Mouse (Mus musculus): ENCODE results near the gene Yjefn3. TPM values are rescaled to one million over a fixed set of nuclear protein-coding genes. Genes with fewer than 3 reads are reported as not detected.
A peak's percentile ranks its signal among the peaks of the same experiment; 100 is the strongest.

Gene Yjefn3
- total RNA-seq, 2 experiments from 2014 or later, result 7.8 to 10.2 TPM

DNA sequence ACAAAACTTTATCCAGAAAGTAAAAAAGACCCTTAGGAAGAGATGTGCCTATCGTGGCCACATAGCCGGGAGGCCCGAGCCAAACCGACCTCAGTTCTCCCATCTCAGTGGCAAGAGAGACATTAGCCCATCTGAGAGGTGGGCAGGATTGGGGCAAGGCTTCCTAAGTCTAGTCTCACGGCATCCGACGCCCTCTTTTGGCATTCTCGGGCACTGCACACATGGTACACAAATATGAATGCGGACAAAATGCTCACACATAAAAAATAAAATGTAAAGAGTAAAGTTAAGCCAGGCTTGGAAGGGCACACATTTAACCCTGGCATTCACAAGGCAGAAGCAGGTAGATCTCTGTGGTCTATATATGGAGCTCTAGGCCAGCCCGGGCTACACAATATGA, 48.6 kb downstream of the Yjefn3 start:
- intact Hi-C loops (cut with DNase I; ENCODE audit: low total_unique reads), result no loop called here
- DNase-seq, result no peak

DNA sequence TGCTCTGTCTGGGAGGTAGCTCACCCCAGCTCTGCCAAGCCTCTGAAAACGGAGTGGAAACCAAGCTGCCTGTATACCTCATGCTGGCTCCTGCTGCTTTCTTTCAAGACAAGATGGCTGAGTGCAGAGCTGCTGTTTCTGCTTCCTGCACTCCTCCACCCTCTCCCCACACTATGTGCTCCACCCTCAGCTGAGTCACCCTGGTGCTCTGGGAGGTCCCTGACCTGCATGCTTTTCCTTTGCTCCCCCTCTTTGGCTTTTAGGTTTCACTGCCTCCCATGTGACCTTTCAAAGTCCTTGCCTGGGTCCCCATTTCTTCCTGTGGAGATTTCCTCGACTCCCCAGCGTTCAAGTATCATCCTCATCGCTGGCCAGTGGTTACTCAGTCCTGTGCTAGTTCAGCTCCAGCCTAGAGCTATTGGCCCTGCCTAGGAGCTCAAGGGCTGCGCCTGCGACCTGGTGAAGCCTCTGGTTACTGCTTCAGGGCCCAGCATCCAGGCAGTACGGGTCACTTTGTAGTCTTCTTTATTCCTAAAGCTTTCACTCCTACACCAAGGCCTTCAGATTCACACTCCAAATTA, 51.5 kb downstream of the Yjefn3 start:
- no peak for DNase-seq
- intact Hi-C loops (cut with DNase I; ENCODE audit: low total_unique reads), result no loop called here

DNA sequence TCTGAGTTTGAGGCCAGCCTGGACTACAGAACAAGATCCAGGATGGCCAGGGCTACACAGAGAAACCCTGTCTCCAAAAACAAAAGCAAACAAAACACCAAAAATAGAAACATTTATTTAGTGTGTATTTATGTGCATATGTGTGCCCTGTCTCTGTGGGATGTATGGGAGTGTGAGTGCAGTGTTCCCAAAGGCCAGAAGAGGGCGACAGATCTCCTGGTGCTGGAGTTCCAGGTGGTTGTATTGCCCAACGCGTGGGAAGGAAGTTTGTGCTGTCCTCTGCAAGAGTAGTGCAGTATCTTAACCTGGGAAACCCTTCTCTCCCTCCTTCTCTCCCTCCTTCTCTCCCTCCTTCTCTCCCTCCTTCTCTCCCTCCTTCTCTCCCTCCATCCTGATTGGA, 52.6 kb downstream of the Yjefn3 start:
- intact Hi-C loops (cut with DNase I; ENCODE audit: low total_unique reads), result no loop called here
- DNase-seq, result no peak

DNA sequence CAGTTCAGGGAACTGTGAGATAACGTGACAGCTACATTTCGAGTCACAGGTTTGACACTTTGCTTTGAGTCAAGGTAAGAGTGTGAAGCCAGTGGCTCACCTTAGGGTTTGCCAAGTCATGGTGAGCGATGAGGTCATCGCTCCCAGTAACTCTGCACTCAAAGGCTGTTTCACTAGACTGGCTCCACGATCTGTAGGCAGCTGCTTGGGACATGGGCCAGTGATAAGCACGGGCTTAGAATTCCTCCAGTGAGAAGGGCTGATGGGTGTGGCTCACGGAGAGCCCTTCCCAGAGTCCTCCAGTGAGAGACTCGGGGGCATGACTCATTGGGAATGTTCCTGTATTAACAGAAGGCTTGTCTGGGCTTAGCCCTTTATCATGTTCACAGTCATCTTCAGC, 53.6 kb downstream of the Yjefn3 start:
- peak; percentile 35 for DNase-seq
- intact Hi-C loops (cut with DNase I; ENCODE audit: low total_unique reads), result no loop called here

DNA sequence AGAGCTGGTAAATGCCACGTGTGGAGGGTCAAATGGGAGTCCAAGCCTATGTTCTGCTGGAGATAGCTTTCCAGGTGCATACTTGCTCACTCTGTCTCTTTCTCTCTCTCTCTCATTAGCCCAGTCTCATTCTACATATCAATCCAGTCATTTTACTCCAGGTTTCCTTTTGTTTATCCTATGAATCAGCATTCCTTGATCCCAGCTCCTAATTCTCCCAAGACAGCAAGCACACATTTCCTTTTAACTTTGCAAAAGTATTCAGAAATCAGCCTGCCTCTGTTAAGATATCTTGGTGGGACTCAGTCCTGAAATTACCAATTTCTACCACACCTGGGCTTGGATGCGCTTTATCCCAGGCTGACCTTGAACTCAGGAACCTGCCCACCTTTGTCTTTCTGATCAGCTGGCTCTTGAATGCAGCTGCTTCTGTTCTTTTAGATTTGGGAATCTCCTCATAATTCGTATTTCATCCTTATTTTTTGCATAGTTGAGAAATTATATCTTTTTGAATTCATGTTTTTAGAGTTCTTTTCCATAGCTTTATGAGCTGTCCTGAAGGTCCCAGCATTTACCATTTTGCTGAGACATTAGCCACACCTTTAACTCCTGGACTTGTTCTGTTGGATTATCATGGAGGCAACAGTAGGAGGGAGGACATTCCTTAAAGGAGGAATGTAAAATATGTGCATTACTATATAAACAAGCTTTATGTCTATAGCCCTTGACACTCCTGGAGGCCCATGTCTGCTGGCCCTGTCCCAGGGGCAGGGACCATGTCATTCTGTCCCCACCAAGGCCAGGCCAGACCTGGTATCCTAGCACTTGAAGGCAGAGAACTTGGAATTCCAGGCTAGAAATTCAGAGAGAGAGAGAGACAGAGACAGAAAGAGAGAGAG, 55.1 kb downstream of the Yjefn3 start:
- no peak for DNase-seq
- intact Hi-C loops (cut with DNase I; ENCODE audit: low total_unique reads), result no loop called here

Other genes with a start within 250 kb of the Yjefn3 start
- under 1 TPM; 0.60 to 0.84 TPM for gene Zfp964, start 248.2 kb downstream of the Yjefn3 start, total RNA-seq (2021)
- gene Zfp869, start 192.0 kb downstream of the Yjefn3 start, total RNA-seq (2021), result 1 to 10 TPM; 8.7 to 9.0 TPM
- gene Zfp963, start 152.7 kb downstream of the Yjefn3 start, total RNA-seq (2021), result 1 to 10 TPM; 2.6 to 3.0 TPM
- 1 to 10 TPM; 2.6 to 2.7 TPM for gene Gm20422, start 127.8 kb downstream of the Yjefn3 start, total RNA-seq (2021)
- gene Atp13a1, start 111.5 kb downstream of the Yjefn3 start, total RNA-seq (2021), result 10 to 100 TPM; 11.6 to 11.9 TPM
- gene Zfp866, start 111.5 kb downstream of the Yjefn3 start, total RNA-seq (2021), result 10 to 100 TPM; 10.3 to 11.2 TPM
- gene Gmip, start 94.0 kb downstream of the Yjefn3 start, total RNA-seq (2021), result 1 to 10 TPM; 2.7 to 3.4 TPM
- under 1 TPM; 0.07 to 0.10 TPM for gene Lpar2, start 80.3 kb downstream of the Yjefn3 start, total RNA-seq (2021)
- gene Pbx4, start 70.2 kb downstream of the Yjefn3 start, total RNA-seq (2021), result under 1 TPM in 1 of 2 experiments, not detected in 1; 0.37 TPM
- gene Cilp2, start 15.0 kb downstream of the Yjefn3 start, total RNA-seq (2021), result 10 to 100 TPM; 26.6 to 27.8 TPM
- gene Tssk6, start 528 bp downstream of the Yjefn3 start, total RNA-seq (2021), result under 1 TPM in 1 of 2 experiments, not detected in 1; 0.31 TPM
- gene Ndufa13, start 154 bp downstream of the Yjefn3 start, total RNA-seq (2021), result 100 to 1,000 TPM; 265 to 294 TPM
- gene Gatad2a, start 93.7 kb upstream of the Yjefn3 start, total RNA-seq (2021), result 10 to 100 TPM; 31.0 to 35.1 TPM
- gene Mau2, start 140.0 kb upstream of the Yjefn3 start, total RNA-seq (2021), result 10 to 100 TPM; 22.6 to 26.3 TPM
- 10 to 100 TPM; 17.7 to 17.9 TPM for gene Sugp1, start 140.1 kb upstream of the Yjefn3 start, total RNA-seq (2021)
- gene Tm6sf2, start 170.2 kb upstream of the Yjefn3 start, total RNA-seq (2021), result under 1 TPM in 1 of 2 experiments, not detected in 1; 0.51 TPM
- gene Hapln4, start 180.7 kb upstream of the Yjefn3 start, total RNA-seq (2021), result under 1 TPM in 1 of 2 experiments, not detected in 1; 0.06 TPM
- under 1 TPM; 0.02 to 0.04 TPM for gene Ncan, start 218.2 kb upstream of the Yjefn3 start, total RNA-seq (2021)
- 1 to 10 TPM; 2.2 to 4.4 TPM for gene Nr2c2ap, start 228.6 kb upstream of the Yjefn3 start, total RNA-seq (2021)
- gene Rfxank, start 236.4 kb upstream of the Yjefn3 start, total RNA-seq (2021), result 1 to 10 TPM; 8.1 to 8.8 TPM
- gene Borcs8, start 236.8 kb upstream of the Yjefn3 start, total RNA-seq (2021), result 10 to 100 TPM; 14.4 to 18.4 TPM
- under 1 TPM; 0.25 to 0.29 TPM for gene Mef2b, start 237.0 kb upstream of the Yjefn3 start, total RNA-seq (2021)

All from gastrocnemius, postnatal 14 days (tissue).